Mouse (Mus musculus) layer of hippocampus, adult 2 months (tissue): ENCODE data around the gene Slc7a8. TPM values are rescaled to one million over a fixed set of nuclear protein-coding genes. Genes with fewer than 3 reads are reported as not detected.
A peak's percentile ranks its signal among the peaks of the same experiment; 100 is the strongest.

Experiments used
- DNase-seq, 2 experiments: peaks; one replicate each; pipeline ENCODE4 v3.0.0; 2022; ENCODE audit warnings: low spot score in 2 of 2
- H3K27ac ChIP-seq: fragments of 200-600 bp; 2 replicates; pipeline ENCODE4 v1.8.1; 2022
- H3K4me3 ChIP-seq: fragments of 200-600 bp; 2 replicates; pipeline ENCODE4 v1.8.1; 2022; ENCODE audit warnings: mild to moderate bottlenecking
- CTCF ChIP-seq: fragments of 200-600 bp; conservative IDR thresholded peaks from 2 replicates; pipeline ENCODE4 v1.8.1; 2022; ENCODE audit warnings: antibody characterized with exemption, mild to moderate bottlenecking, moderate library complexity
- total RNA-seq, 2 experiments: library from RNA; stranded (reverse); gene quantifications; 2 replicates each; pipeline ENCODE4 v1.2.3; 2021

The Slc7a8 gene
- total RNA-seq, 2 experiments from 2014 or later, result 49.4 to 54.1 TPM

- Histone ChIP-seq H3K27ac (no peak within 1 kb of the TSS), H3K4me3 (no peak within 1 kb of the TSS)
- no peak for DNase-seq
- TF ChIP-seq CTCF, result no peak
Observed at GRCm38 (mm10) chr14:54698733-54699132, 83.0 kb downstream of the Slc7a8 start, which contains the start of gene Gm29776. TSS of gene Gm29776 (minus strand) at chr14:54698833.

DNA sequence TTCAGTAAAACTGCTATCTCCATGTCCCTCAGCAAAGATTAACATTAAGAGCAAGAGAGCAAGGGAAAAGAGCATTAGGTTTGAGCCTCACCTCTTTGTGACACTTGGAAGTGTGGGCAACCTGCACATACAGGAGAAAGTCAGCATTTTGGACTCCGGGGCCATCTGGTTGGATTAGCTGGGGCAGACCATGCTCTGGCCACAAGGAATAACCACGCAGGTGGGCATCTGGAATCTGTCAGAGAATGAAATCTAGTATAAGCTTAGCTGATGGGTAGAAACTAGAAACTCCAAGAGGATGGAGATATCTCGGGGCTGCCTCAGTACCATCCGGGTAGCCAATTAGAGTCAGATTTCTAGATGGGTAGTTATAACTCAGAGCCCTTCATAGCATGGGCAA lies 85.0 kb downstream of the Slc7a8 start:
- no peak for TF ChIP-seq CTCF
- H3K27ac ChIP-seq, result no peak overlapping the region
- no peak overlapping the region for H3K4me3 ChIP-seq
- no peak for DNase-seq

- DNase-seq, result no peak
- H3K4me3 ChIP-seq, result no peak overlapping the region
- no peak for TF ChIP-seq CTCF
- H3K27ac ChIP-seq, result no peak overlapping the region
Observed at GRCm38 (mm10) chr14:54695042-54695441, 86.7 kb downstream of the Slc7a8 start.

GRCm38 (mm10) chr14:54687251-54687650 lies 94.5 kb downstream of the Slc7a8 start:
- no peak for TF ChIP-seq CTCF
- no peak for DNase-seq
- Histone ChIP-seq H3K4me3 (peak overlapping the region; percentile 64), H3K27ac (peak overlapping the region; percentile 89)

- DNase-seq, result peak; percentile 100
- peak within 1 kb of the TSS; percentile 100 for H3K27ac ChIP-seq
- TF ChIP-seq CTCF, result no peak
Observed at GRCm38 (mm10) chr14:54686522-54687143, 95.1 kb downstream of the Slc7a8 start, which contains the start of gene Acin1. TSS of gene Acin1 (minus strand) at chr14:54686931.

DNA sequence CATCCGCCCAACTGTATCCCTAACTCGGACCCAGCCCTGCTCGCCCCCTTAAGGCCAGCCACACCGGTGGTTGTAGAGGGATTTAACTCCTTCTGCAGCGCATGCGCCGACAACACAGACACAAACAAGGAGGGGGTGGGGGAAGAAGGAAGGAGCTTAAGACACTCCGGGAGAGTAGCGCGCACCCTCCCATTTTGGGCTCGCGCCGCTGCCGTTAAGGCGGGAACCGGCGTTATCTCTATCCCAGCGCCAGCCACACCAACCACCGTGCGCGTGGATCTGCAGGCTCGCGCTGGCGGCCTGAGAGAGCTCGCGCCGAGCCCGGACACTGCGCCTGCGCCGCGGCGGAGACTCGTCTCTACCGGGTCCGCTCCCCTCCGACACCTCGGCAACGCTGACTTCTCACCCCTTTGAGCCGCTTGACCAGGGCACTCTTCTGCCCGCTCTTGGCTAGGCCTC lies 95.7 kb downstream of the Slc7a8 start, which contains the start of gene 1700123O20Rik:
Gene 1700123O20Rik (plus strand): TSS at position 154 of the 459 bp plus-strand sequence.
- Histone ChIP-seq H3K27ac (peak within 1 kb of the TSS; percentile 100), H3K4me3 (peak within 1 kb of the TSS; percentile 73)
- peak; percentile 65 to 78 for DNase-seq
- TF ChIP-seq CTCF, result peak; percentile 58

More at GRCm38 (mm10) chr14:54686522-54687143, 95.1 kb downstream of the Slc7a8 start, which contains the start of gene Acin1:
- peak within 1 kb of the TSS; percentile 73 for H3K4me3 ChIP-seq

GRCm38 (mm10) chr14:54685471-54685870 lies 96.3 kb downstream of the Slc7a8 start:
- DNase-seq, result no peak
- Histone ChIP-seq H3K27ac (peak overlapping the region; percentile 100), H3K4me3 (peak overlapping the region; percentile 73)
- no peak for TF ChIP-seq CTCF

DNA sequence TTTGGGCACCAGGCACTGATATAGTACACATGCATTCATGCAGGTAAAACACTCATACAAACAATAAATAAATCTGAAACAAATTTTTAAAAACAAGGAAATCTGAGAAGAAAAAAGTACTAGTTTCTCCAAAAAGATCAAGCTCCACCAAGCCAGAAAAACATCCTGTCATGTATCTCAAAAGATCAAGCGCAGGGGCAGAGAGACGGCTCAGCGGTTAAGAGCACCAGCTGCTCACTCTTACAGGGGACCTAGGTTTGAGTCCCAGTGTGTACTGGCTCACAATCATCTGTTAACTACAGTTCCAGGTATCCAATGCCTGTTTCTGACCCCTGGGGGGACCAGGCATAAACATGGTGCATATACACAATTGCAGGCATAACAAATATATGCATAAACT lies 99.3 kb downstream of the Slc7a8 start:
- no peak for DNase-seq
- TF ChIP-seq CTCF, result no peak
- no peak overlapping the region for H3K27ac ChIP-seq
- H3K4me3 ChIP-seq, result no peak overlapping the region

GRCm38 (mm10) chr14:54678657-54679304 lies 103.0 kb downstream of the Slc7a8 start:
- H3K27ac ChIP-seq, result no peak overlapping the region
- no peak overlapping the region for H3K4me3 ChIP-seq
- no peak for TF ChIP-seq CTCF
- DNase-seq, result no peak

GRCm38 (mm10) chr14:54676290-54676689 lies 105.5 kb downstream of the Slc7a8 start:
- Histone ChIP-seq H3K4me3 (no peak overlapping the region), H3K27ac (peak overlapping the region; percentile 9; the same call in 1 of the 2 replicates)
- DNase-seq, result peak in 1 of 2 experiments; percentile 47
- TF ChIP-seq CTCF, result no peak

DNA sequence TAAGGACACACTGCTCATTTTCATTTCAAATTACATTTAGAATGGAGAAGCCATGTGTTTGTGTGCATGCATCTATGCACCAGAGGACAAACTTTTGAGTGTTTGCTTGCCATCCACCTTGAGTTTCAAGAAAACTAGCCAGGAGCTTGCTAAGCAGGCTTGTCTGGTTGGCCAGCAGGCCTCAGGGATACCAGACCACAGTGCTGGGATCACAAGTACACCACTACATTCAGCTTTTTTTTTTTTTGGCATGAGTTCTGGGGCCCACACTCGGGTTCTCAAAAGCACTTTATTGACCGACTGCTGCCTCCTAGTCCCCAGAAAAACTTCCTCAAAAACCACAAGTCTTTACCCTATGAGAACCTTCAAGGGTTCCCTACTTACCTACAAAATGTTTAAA lies 107.4 kb downstream of the Slc7a8 start:
- no peak for TF ChIP-seq CTCF
- H3K4me3 ChIP-seq, result no peak overlapping the region
- DNase-seq, result no peak

More for the DNA sequence above, 107.4 kb downstream of the Slc7a8 start:
- peak overlapping the region; percentile 48; the same call in 1 of the 2 replicates for H3K27ac ChIP-seq

Other genes with a start within 250 kb of the Slc7a8 start
- gene Haus4, start 227.3 kb downstream of the Slc7a8 start, total RNA-seq, result 1 to 10 TPM; 4.4 to 4.8 TPM
- 1 to 10 TPM; 1.1 to 1.8 TPM for gene Ajuba, start 204.4 kb downstream of the Slc7a8 start, total RNA-seq
- 1 to 10 TPM; 5.8 to 7.1 TPM for gene 4931414P19Rik, start 176.0 kb downstream of the Slc7a8 start, total RNA-seq
- 100 to 1,000 TPM; 199 to 218 TPM for gene Psmb5, start 163.9 kb downstream of the Slc7a8 start, total RNA-seq
- gene Psmb11, start 160.5 kb downstream of the Slc7a8 start, total RNA-seq, result under 1 TPM; 0.22 to 0.28 TPM
- not detected for gene Gm17606, start 141.0 kb downstream of the Slc7a8 start, total RNA-seq
- gene Cdh24, start 140.6 kb downstream of the Slc7a8 start, total RNA-seq, result 10 to 100 TPM; 22.5 to 27.5 TPM
- gene 1700123O20Rik, start 95.7 kb downstream of the Slc7a8 start, total RNA-seq, result 10 to 100 TPM; 20.8 to 22.1 TPM
- gene Acin1, start 95.0 kb downstream of the Slc7a8 start, total RNA-seq, result 100 to 1,000 TPM; 223 to 242 TPM
- not detected for gene Gm29776, start 83.1 kb downstream of the Slc7a8 start, total RNA-seq
- gene Cebpe, start 69.8 kb downstream of the Slc7a8 start, total RNA-seq, result not detected
- not detected for gene Rnf212b, start 32.2 kb upstream of the Slc7a8 start, total RNA-seq
- gene Homez, start 89.0 kb upstream of the Slc7a8 start, total RNA-seq, result 10 to 100 TPM; 22.0 to 22.2 TPM
- gene Ppp1r3e, start 95.6 kb upstream of the Slc7a8 start, total RNA-seq, result 10 to 100 TPM; 22.1 to 24.3 TPM
- 100 to 1,000 TPM; 114 to 126 TPM for gene Bcl2l2, start 101.4 kb upstream of the Slc7a8 start, total RNA-seq
- gene Gm20521, start 101.5 kb upstream of the Slc7a8 start, total RNA-seq, result 1 to 10 TPM; 1.0 to 9.4 TPM
- 100 to 1,000 TPM; 271 to 305 TPM for gene Pabpn1, start 110.6 kb upstream of the Slc7a8 start, total RNA-seq
- 100 to 1,000 TPM; 666 to 700 TPM for gene Slc22a17, start 131.2 kb upstream of the Slc7a8 start, total RNA-seq
- gene Efs, start 144.2 kb upstream of the Slc7a8 start, total RNA-seq, result 10 to 100 TPM; 10.6 to 11.2 TPM
- gene Il25, start 150.7 kb upstream of the Slc7a8 start, total RNA-seq, result not detected
- gene Cmtm5, start 154.3 kb upstream of the Slc7a8 start, total RNA-seq, result 10 to 100 TPM; 66.9 to 78.4 TPM
- 1 to 10 TPM; 2.5 to 3.0 TPM for gene Myh6, start 185.0 kb upstream of the Slc7a8 start, total RNA-seq
- gene Gm17428, start 195.0 kb upstream of the Slc7a8 start, total RNA-seq, result not detected
- 1 to 10 TPM; 8.3 TPM for gene Myh7, start 212.7 kb upstream of the Slc7a8 start, total RNA-seq
- 10 to 100 TPM; 30.3 to 34.9 TPM for gene Ngdn, start 233.5 kb upstream of the Slc7a8 start, total RNA-seq